Mouse (Mus musculus) heart, embryonic 12.5 days (tissue): ENCODE results near the gene Ociad2. TPM values are rescaled to one million over a fixed set of nuclear protein-coding genes. Genes with fewer than 3 reads are reported as not detected.
A peak's percentile ranks its signal among the peaks of the same experiment; 100 is the strongest.

Experiments used
- ATAC-seq: fragments of 200-750 bp; cut with Nextera tagmentation; 2 replicates; pipeline ENCODE4 v1.8.0; 2017; ENCODE audit warnings: moderate TSS enrichment, moderate library complexity; ENCODE audit not compliant: insufficient number of reproducible peaks, low FRiP score
- H3K27ac ChIP-seq: fragments of 300-500 bp; sonication (generic); 2 replicates; pipeline ENCODE4 v1.5.1; 2016; ENCODE audit warnings: mild to moderate bottlenecking, moderate library complexity; ENCODE audit not compliant: poor library complexity, severe bottlenecking
- H3K27me3 ChIP-seq: fragments of 300-500 bp; sonication (generic); replicated peaks from 2 replicates; pipeline ENCODE4 v1.6.1; 2016; ENCODE audit warnings: mild to moderate bottlenecking, moderate library complexity
- H3K36me3 ChIP-seq: fragments of 300-500 bp; sonication (generic); 2 replicates; pipeline ENCODE4 v1.6.1; 2016; ENCODE audit warnings: mild to moderate bottlenecking, moderate library complexity
- H3K4me1 ChIP-seq: fragments of 300-500 bp; sonication (generic); replicated peaks from 2 replicates; pipeline ENCODE4 v1.6.1; 2016; ENCODE audit warnings: mild to moderate bottlenecking
- H3K4me2 ChIP-seq: fragments of 300-500 bp; sonication (generic); 2 replicates; pipeline ENCODE4 v1.6.1; 2016; ENCODE audit warnings: mild to moderate bottlenecking, moderate library complexity
- H3K4me3 ChIP-seq: fragments of 300-500 bp; sonication (generic); 2 replicates; pipeline ENCODE4 v1.5.1; 2016; ENCODE audit warnings: mild to moderate bottlenecking
- H3K9ac ChIP-seq: fragments of 300-500 bp; sonication (generic); 2 replicates; pipeline ENCODE4 v1.6.1; 2016; ENCODE audit warnings: mild to moderate bottlenecking, moderate library complexity
- H3K9me3 ChIP-seq: fragments of 300-500 bp; sonication (generic); replicated peaks from 2 replicates; pipeline ENCODE4 v1.6.1; 2016; ENCODE audit warnings: mild to moderate bottlenecking, moderate library complexity
- WGBS: fragments of 180-500 bp; shearing (Covaris S2); methylation state at CpG from one replicate; pipeline ENCODE4 v1.1.7; 2016; 5-methylcytosine and 5-hydroxymethylcytosine counted together
- polyA plus RNA-seq: library from polyadenylated mRNA; unstranded; fragments of >200 nt; fragmentation: Nextera tagmentation; extraction: Ambion mirVana; gene quantifications from 2 replicates; pipeline ENCODE4 v1.2.1, GENCODE M21; 2016

Gene Ociad2
- polyA plus RNA-seq, 1 experiment from 2014 or later = 27.5 TPM

DNA sequence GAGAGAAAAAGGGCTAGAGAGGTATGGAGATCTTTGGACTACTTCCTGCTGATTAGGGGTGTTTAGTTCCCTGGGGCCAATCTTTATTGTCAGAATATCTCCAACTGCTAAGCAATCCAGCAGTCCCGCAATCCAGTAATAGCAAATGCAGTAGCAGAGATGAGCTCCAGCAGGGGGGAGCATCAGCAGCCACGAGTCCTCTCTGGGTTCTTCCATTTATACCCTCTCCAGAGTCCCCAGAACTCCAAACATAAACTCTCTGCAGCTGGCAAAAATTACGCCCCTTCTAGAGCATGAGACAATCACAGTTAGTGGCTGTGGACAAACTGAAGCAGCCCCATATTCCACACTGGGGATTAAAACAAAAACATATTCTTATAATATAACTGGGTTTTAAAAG, 28.9 kb upstream of the Ociad2 start:
- Histone ChIP-seq H3K4me2 (no peak overlapping the region), H3K9me3 (no peaks in the 10 kb centered on the region), H3K4me1 (no peaks in the 10 kb centered on the region), H3K9ac (no peak overlapping the region), H3K27ac (no peak overlapping the region), H3K27me3 (no peaks in the 10 kb centered on the region), H3K4me3 (no peak overlapping the region), H3K36me3 (no peaks in the 10 kb centered on the region)
- WGBS = 54% methylated on average over 3 of the region's 3 CpGs
- ATAC-seq = no peak

- ATAC-seq = no peak
- Histone ChIP-seq H3K4me3 (no peak overlapping the region), H3K9me3 (no peaks in the 10 kb centered on the region), H3K36me3 (no peaks in the 10 kb centered on the region), H3K27ac (no peak overlapping the region), H3K4me1 (0 out of 2 replicates have a peak, but pooled peaks cover 3% of the 10 kb centered on the region), H3K27me3 (no peaks in the 10 kb centered on the region), H3K9ac (no peak overlapping the region), H3K4me2 (no peak overlapping the region)
- WGBS = 73% methylated on average over 10 of the region's 10 CpGs
Measured at GRCm38 (mm10) chr5:73368845-73369447, 28.1 kb upstream of the Ociad2 start.

GRCm38 (mm10) chr5:73367906-73368305, 27.1 kb upstream of the Ociad2 start:
- Histone ChIP-seq H3K9me3 (no peaks in the 10 kb centered on the region), H3K27me3 (no peaks in the 10 kb centered on the region), H3K9ac (no peak overlapping the region), H3K36me3 (no peaks in the 10 kb centered on the region), H3K4me1 (0 out of 2 replicates have a peak, but pooled peaks cover 3% of the 10 kb centered on the region), H3K4me3 (no peak overlapping the region), H3K4me2 (no peak overlapping the region), H3K27ac (no peak overlapping the region)
- no peak for ATAC-seq
- WGBS = 73% methylated on average over 4 of the region's 4 CpGs

GRCm38 (mm10) chr5:73364107-73364864, 23.5 kb upstream of the Ociad2 start:
- no peak overlapping the region for H3K9ac ChIP-seq
- H3K4me2 ChIP-seq = no peak overlapping the region
- H3K4me1 ChIP-seq = peaks cover 10% of the 10 kb centered on the region
- ATAC-seq = peak; percentile 82
- H3K27ac ChIP-seq = no peak overlapping the region
- H3K9me3 ChIP-seq = no peaks in the 10 kb centered on the region
- no peak overlapping the region for H3K4me3 ChIP-seq
- WGBS = 86% methylated on average over 2 of the region's 2 CpGs
- no peaks in the 10 kb centered on the region for H3K36me3 ChIP-seq
- no peaks in the 10 kb centered on the region for H3K27me3 ChIP-seq

GRCm38 (mm10) chr5:73362791-73363190, 22.0 kb upstream of the Ociad2 start:
- no peaks in the 10 kb centered on the region for H3K27me3 ChIP-seq

DNA sequence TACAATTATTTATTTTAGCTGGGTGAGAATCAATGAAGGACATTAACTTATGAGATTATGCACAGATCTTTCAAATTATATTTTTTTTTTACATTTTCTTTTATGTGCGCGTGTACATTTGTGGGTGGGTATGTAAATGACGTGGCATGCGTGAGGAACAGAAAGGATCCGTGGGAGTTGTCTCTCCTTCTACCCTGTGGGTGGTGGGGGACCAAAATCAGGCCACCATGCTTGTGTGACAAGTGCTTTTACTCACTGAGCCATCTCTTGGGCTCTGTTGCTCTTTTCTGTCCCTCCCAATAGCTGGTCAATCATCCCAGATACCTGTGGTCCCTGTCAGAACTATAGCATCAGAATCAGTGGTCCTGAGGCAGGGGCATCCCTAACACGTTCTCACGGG, 21.5 kb upstream of the Ociad2 start:
- Histone ChIP-seq H3K9ac (no peak overlapping the region), H3K4me2 (no peak overlapping the region), H3K27me3 (no peaks in the 10 kb centered on the region), H3K27ac (no peak overlapping the region), H3K4me1 (peaks cover 20% of the 10 kb centered on the region), H3K9me3 (no peaks in the 10 kb centered on the region), H3K4me3 (no peak overlapping the region), H3K36me3 (no peaks in the 10 kb centered on the region)
- 88% methylated on average over 7 of the region's 7 CpGs for WGBS
- ATAC-seq = no peak

More at GRCm38 (mm10) chr5:73362791-73363190, 22.0 kb upstream of the Ociad2 start:
- Histone ChIP-seq H3K4me1 (peaks cover 20% of the 10 kb centered on the region), H3K36me3 (no peaks in the 10 kb centered on the region), H3K9me3 (no peaks in the 10 kb centered on the region), H3K4me3 (no peak overlapping the region), H3K4me2 (no peak overlapping the region), H3K27ac (no peak overlapping the region), H3K9ac (no peak overlapping the region)
- 84% methylated on average over 5 of the region's 5 CpGs for WGBS
- ATAC-seq = no peak

GRCm38 (mm10) chr5:73360240-73360639, 19.4 kb upstream of the Ociad2 start:
- ATAC-seq = no peak
- Histone ChIP-seq H3K27me3 (no peaks in the 10 kb centered on the region), H3K9ac (no peak overlapping the region), H3K4me2 (peak overlapping the region; percentile 62), H3K9me3 (no peaks in the 10 kb centered on the region), H3K36me3 (no peaks in the 10 kb centered on the region), H3K4me3 (peak overlapping the region; percentile 31; the same call in 1 of the 2 replicates), H3K27ac (no peak overlapping the region), H3K4me1 (peaks cover 20% of the 10 kb centered on the region)
- 20% methylated on average over 12 of the region's 12 CpGs for WGBS

DNA sequence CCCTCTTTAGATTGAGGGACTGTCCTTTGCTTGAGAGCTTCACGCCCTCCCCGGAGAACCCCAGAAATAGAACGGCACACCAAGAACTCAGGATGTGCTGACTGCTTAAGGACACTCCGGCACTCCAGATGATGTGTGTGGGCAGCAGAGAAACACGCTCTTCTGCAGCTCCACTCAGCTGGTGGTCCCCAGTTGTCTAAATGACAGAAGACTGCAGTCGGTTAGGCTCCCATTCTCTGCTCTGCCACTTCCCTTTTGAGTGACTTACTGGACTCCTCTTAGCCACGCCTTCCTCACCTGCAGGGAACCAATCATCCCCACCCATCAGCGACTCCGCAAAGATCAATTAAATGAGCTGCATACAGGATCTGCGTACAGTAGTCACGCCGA, 18.9 kb upstream of the Ociad2 start:
- no peak for ATAC-seq
- H3K9ac ChIP-seq = no peak overlapping the region

DNA sequence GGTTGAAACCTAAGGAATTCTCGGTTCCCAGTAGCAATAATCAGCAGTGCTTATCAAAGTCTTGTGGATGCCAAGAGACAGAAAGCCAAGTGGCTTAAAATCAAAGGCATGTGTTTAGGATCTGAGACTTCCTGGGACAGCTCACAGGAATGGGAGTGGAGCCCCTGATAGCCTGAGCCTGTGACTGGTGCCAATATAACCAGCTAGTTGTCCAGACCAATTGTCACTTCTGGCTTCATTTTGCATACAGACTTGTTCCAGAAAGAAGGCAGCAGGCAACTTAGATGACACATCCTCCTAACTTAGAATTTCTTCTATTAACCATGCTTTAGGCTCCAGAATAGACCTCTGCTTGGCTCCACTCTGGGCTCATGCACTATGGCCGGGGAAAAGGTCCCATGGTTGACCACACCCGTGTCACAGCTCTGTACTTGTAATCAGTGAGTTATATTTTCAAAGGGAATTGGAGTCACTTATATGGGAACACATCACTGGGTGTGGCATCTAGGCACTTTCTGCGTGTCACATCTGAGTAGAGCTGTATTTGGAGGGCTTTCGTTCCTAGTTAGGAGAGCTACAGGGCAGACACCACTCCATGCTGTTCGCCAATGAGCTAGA, 18.4 kb upstream of the Ociad2 start:
- H3K27me3 ChIP-seq = no peaks in the 10 kb centered on the region
- H3K9me3 ChIP-seq = no peaks in the 10 kb centered on the region
- no peak for ATAC-seq
- peak overlapping the region; percentile 62 for H3K4me2 ChIP-seq
- no peaks in the 10 kb centered on the region for H3K36me3 ChIP-seq
- H3K27ac ChIP-seq = peak overlapping the region; percentile 41; the same call in 1 of the 2 replicates
- WGBS = 51% methylated on average over 6 of the region's 6 CpGs
- H3K9ac ChIP-seq = no peak overlapping the region
- H3K4me3 ChIP-seq = peak overlapping the region; percentile 31
- H3K4me1 ChIP-seq = peaks cover 24% of the 10 kb centered on the region

More for the DNA sequence above, 18.9 kb upstream of the Ociad2 start:
- H3K4me1 ChIP-seq = peaks cover 22% of the 10 kb centered on the region
- peak overlapping the region; percentile 62 for H3K4me2 ChIP-seq
- H3K36me3 ChIP-seq = no peaks in the 10 kb centered on the region
- peak overlapping the region; percentile 41; the same call in 1 of the 2 replicates for H3K27ac ChIP-seq
- H3K27me3 ChIP-seq = no peaks in the 10 kb centered on the region
- peak overlapping the region; percentile 31 for H3K4me3 ChIP-seq
- 27% methylated on average over 12 of the region's 12 CpGs for WGBS
- H3K9me3 ChIP-seq = no peaks in the 10 kb centered on the region

DNA sequence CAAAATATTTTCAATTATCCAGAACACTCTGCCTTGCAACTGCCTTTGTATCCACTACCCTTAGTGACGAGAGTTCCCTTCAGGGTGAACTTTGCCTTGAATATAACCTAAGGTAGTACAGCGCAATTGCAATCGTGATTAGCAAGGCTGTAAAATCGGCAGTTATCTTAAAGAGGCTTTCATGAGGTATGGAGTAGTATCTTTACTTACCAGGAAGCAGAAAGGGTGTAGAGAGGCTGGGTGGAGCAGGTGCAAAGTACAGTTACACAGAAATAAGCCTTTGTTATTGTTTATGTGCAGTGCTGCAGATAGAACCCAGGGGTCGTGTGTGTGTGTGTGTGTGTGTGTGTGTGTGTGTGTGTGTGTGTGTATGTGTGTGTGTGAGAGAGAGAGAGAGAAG, 14.6 kb upstream of the Ociad2 start:
- H3K9ac ChIP-seq = no peak overlapping the region
- no peak overlapping the region for H3K4me3 ChIP-seq
- no peaks in the 10 kb centered on the region for H3K27me3 ChIP-seq
- H3K36me3 ChIP-seq = no peaks in the 10 kb centered on the region
- no peak overlapping the region for H3K4me2 ChIP-seq
- H3K4me1 ChIP-seq = peaks cover 30% of the 10 kb centered on the region
- no peak for ATAC-seq
- 58% methylated on average over 5 of the region's 5 CpGs for WGBS
- no peak overlapping the region for H3K27ac ChIP-seq
- no peaks in the 10 kb centered on the region for H3K9me3 ChIP-seq

DNA sequence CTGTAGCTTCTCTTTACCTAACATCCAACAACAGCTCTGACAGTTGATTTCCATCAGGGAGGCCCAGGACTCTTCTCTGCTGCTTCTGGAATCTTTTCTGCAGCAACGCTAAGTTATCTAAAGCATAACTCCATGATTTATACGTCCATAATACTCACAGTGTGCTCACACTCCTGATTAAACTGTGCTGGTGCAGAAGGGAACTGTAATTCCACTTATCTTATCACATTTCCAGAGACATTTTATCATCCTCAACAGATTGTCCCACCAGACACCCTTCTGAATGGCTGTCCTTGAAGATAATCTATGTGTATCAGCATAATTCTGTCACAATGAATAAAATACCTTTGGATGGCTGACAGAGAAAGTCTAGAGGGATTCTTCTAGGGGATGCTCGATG, 13.2 kb upstream of the Ociad2 start:
- no peaks in the 10 kb centered on the region for H3K27me3 ChIP-seq
- no peaks in the 10 kb centered on the region for H3K36me3 ChIP-seq
- H3K4me2 ChIP-seq = no peak overlapping the region
- peaks cover 19% of the 10 kb centered on the region for H3K4me1 ChIP-seq
- no peak overlapping the region for H3K4me3 ChIP-seq
- no peak for ATAC-seq
- no peak overlapping the region for H3K9ac ChIP-seq
- H3K9me3 ChIP-seq = no peaks in the 10 kb centered on the region
- no peak overlapping the region for H3K27ac ChIP-seq
- WGBS = 23% methylated on average over 3 of the region's 3 CpGs
